Mouse (Mus musculus): Measurements from ENCODE around the gene Ncoa7. TPM values are rescaled to one million over a fixed set of nuclear protein-coding genes. Genes with fewer than 3 reads are reported as not detected.
"Not testable (repeated sequence)": the region's sequence is repeated elsewhere in the genome, so short reads cannot be mapped to it uniquely, and the experiment has no call there.

Ncoa7 gene
- polyA plus RNA-seq, 1 experiment from 2014 or later, result 11.3 TPM

- H3K36me3 ChIP-seq, result no peaks in the 10 kb centered on the region
- H3K9ac ChIP-seq (replicated peaks), result no peak overlapping the region
- H3K4me3 ChIP-seq (replicated peaks), result no peak overlapping the region
- no peaks in the 10 kb centered on the region for H3K4me1 ChIP-seq (replicated peaks)
- no peak overlapping the region for H3K4me2 ChIP-seq (replicated peaks)
- no peak for ATAC-seq
- H3K27me3 ChIP-seq, result no peaks in the 10 kb centered on the region
- no peaks in the 10 kb centered on the region for H3K9me3 ChIP-seq
- 91% methylated on average over 4 of the region's 4 CpGs for WGBS
- no peak overlapping the region for H3K27ac ChIP-seq
These were observed 119.7 kb downstream of the Ncoa7 start for GRCm38 (mm10) chr10:30683449-30683848.

- Histone ChIP-seq H3K27me3 (no peaks in the 10 kb centered on the region), H3K9ac (replicated peaks) (no peak overlapping the region), H3K4me1 (replicated peaks) (no peaks in the 10 kb centered on the region), H3K9me3 (no peaks in the 10 kb centered on the region), H3K4me2 (replicated peaks) (no peak overlapping the region), H3K4me3 (replicated peaks) (no peak overlapping the region), H3K27ac (no peak overlapping the region), H3K36me3 (no peaks in the 10 kb centered on the region)
- 92% methylated on average over 2 of the region's 2 CpGs for WGBS
- no peak for ATAC-seq
These were observed 123.4 kb downstream of the Ncoa7 start for GRCm38 (mm10) chr10:30679756-30680155.

GRCm38 (mm10) chr10:30678051-30678450, 125.1 kb downstream of the Ncoa7 start:
- Histone ChIP-seq H3K27me3 (no peaks in the 10 kb centered on the region), H3K4me2 (replicated peaks) (no peak overlapping the region), H3K9me3 (no peaks in the 10 kb centered on the region), H3K27ac (no peak overlapping the region), H3K36me3 (no peaks in the 10 kb centered on the region), H3K4me3 (replicated peaks) (no peak overlapping the region), H3K4me1 (replicated peaks) (no peaks in the 10 kb centered on the region), H3K9ac (replicated peaks) (no peak overlapping the region)
- ATAC-seq, result no peak
- WGBS, result 75% methylated on average over 2 of the region's 2 CpGs

- peaks cover 11% of the 10 kb centered on the region for H3K36me3 ChIP-seq
- no peak overlapping the region for H3K4me3 ChIP-seq (replicated peaks)
- 95% methylated on average over 3 of the region's 3 CpGs for WGBS
- no peak overlapping the region for H3K27ac ChIP-seq
- no peak overlapping the region for H3K9ac ChIP-seq (replicated peaks)
- no peak overlapping the region for H3K4me2 ChIP-seq (replicated peaks)
- no peak for ATAC-seq
- no peaks in the 10 kb centered on the region for H3K4me1 ChIP-seq (replicated peaks)
- H3K27me3 ChIP-seq, result no peaks in the 10 kb centered on the region
- no peaks in the 10 kb centered on the region for H3K9me3 ChIP-seq
These were observed 128.3 kb downstream of the Ncoa7 start for GRCm38 (mm10) chr10:30674825-30675224.

GRCm38 (mm10) chr10:30666580-30666979, 136.5 kb downstream of the Ncoa7 start:
- H3K4me2 ChIP-seq (replicated peaks), result no peak overlapping the region
- ATAC-seq, result no peak
- H3K27me3 ChIP-seq, result no peaks in the 10 kb centered on the region
- H3K9ac ChIP-seq (replicated peaks), result no peak overlapping the region
- 89% methylated on average over 2 of the region's 2 CpGs for WGBS
- H3K4me3 ChIP-seq (replicated peaks), result no peak overlapping the region
- no peaks in the 10 kb centered on the region for H3K9me3 ChIP-seq
- no peaks in the 10 kb centered on the region for H3K4me1 ChIP-seq (replicated peaks)
- H3K36me3 ChIP-seq, result peaks cover 13% of the 10 kb centered on the region; the same call in 1 of the 2 replicates
- H3K27ac ChIP-seq, result no peak overlapping the region

GRCm38 (mm10) chr10:30660564-30661328, 142.4 kb downstream of the Ncoa7 start:
- no peak overlapping the region for H3K4me3 ChIP-seq (replicated peaks)
- H3K9ac ChIP-seq (replicated peaks), result no peak overlapping the region
- no peak for ATAC-seq
- no peaks in the 10 kb centered on the region for H3K9me3 ChIP-seq
- H3K4me2 ChIP-seq (replicated peaks), result no peak overlapping the region
- H3K27ac ChIP-seq, result no peak overlapping the region
- H3K36me3 ChIP-seq, result peaks cover 23% of the 10 kb centered on the region
- no peaks in the 10 kb centered on the region for H3K4me1 ChIP-seq (replicated peaks)
- H3K27me3 ChIP-seq, result no peaks in the 10 kb centered on the region
- 83% methylated on average over 6 of the region's 6 CpGs for WGBS

GRCm38 (mm10) chr10:30655655-30656054, 147.5 kb downstream of the Ncoa7 start:
- H3K27ac ChIP-seq, result no peak overlapping the region
- H3K4me2 ChIP-seq (replicated peaks), result no peak overlapping the region
- H3K9me3 ChIP-seq, result no peaks in the 10 kb centered on the region
- H3K27me3 ChIP-seq, result no peaks in the 10 kb centered on the region
- no peak for ATAC-seq
- H3K4me1 ChIP-seq (replicated peaks), result no peaks in the 10 kb centered on the region
- H3K9ac ChIP-seq (replicated peaks), result no peak overlapping the region
- H3K4me3 ChIP-seq (replicated peaks), result no peak overlapping the region
- 20% methylated on average over 5 of the region's 5 CpGs for WGBS
- H3K36me3 ChIP-seq, result peaks cover 27% of the 10 kb centered on the region; the same call in 1 of the 2 replicates

- ATAC-seq, result no peak
- peaks cover 14% of the 10 kb centered on the region for H3K36me3 ChIP-seq
- WGBS, result 61% methylated on average over 2 of the region's 2 CpGs
- no peak overlapping the region for H3K9ac ChIP-seq (replicated peaks)
- H3K9me3 ChIP-seq, result no peaks in the 10 kb centered on the region
- no peak overlapping the region for H3K4me3 ChIP-seq (replicated peaks)
- H3K27ac ChIP-seq, result no peak overlapping the region
- no peaks in the 10 kb centered on the region for H3K4me1 ChIP-seq (replicated peaks)
- H3K4me2 ChIP-seq (replicated peaks), result no peak overlapping the region
- H3K27me3 ChIP-seq, result no peaks in the 10 kb centered on the region
These were observed 155.4 kb downstream of the Ncoa7 start for GRCm38 (mm10) chr10:30647681-30648080.

GRCm38 (mm10) chr10:30638216-30638615, 164.9 kb downstream of the Ncoa7 start:
- H3K4me3 ChIP-seq (replicated peaks), result no peak overlapping the region
- no peak overlapping the region for H3K4me2 ChIP-seq (replicated peaks)
- H3K9me3 ChIP-seq, result no peaks in the 10 kb centered on the region
- no peaks in the 10 kb centered on the region for H3K27me3 ChIP-seq
- no peak overlapping the region for H3K27ac ChIP-seq
- WGBS, result 79% methylated on average over 3 of the region's 3 CpGs
- ATAC-seq, result no peak
- no peaks in the 10 kb centered on the region for H3K4me1 ChIP-seq (replicated peaks)
- no peak overlapping the region for H3K9ac ChIP-seq (replicated peaks)
- H3K36me3 ChIP-seq, result no peaks in the 10 kb centered on the region

GRCm38 (mm10) chr10:30636474-30637154, 166.5 kb downstream of the Ncoa7 start:
- H3K4me2 ChIP-seq (replicated peaks); H3K36me3 ChIP-seq; H3K27me3 ChIP-seq; H3K4me1 ChIP-seq (replicated peaks); H3K9me3 ChIP-seq; H3K27ac ChIP-seq; H3K4me3 ChIP-seq (replicated peaks); ATAC-seq; H3K9ac ChIP-seq (replicated peaks): not testable (repeated sequence)
- WGBS, result 89% methylated on average over 1 of the region's 1 CpGs

- H3K4me1 ChIP-seq (replicated peaks), result no peaks in the 10 kb centered on the region
- H3K27ac ChIP-seq, result no peak overlapping the region
- ATAC-seq, result no peak
- no peak overlapping the region for H3K9ac ChIP-seq (replicated peaks)
- H3K4me2 ChIP-seq (replicated peaks), result no peak overlapping the region
- H3K36me3 ChIP-seq, result no peaks in the 10 kb centered on the region
- 100% methylated on average over 1 of the region's 1 CpGs for WGBS
- no peaks in the 10 kb centered on the region for H3K27me3 ChIP-seq
- H3K4me3 ChIP-seq (replicated peaks), result no peak overlapping the region
- H3K9me3 ChIP-seq, result no peaks in the 10 kb centered on the region
These were observed 170.4 kb downstream of the Ncoa7 start for GRCm38 (mm10) chr10:30632718-30633117.

GRCm38 (mm10) chr10:30629977-30630376, 173.1 kb downstream of the Ncoa7 start:
- Histone ChIP-seq H3K9ac (replicated peaks) (no peak overlapping the region), H3K27me3 (no peaks in the 10 kb centered on the region), H3K9me3 (no peaks in the 10 kb centered on the region), H3K4me2 (replicated peaks) (no peak overlapping the region), H3K27ac (no peak overlapping the region), H3K36me3 (no peaks in the 10 kb centered on the region), H3K4me1 (replicated peaks) (no peaks in the 10 kb centered on the region), H3K4me3 (replicated peaks) (no peak overlapping the region)
- ATAC-seq, result no peak
